Mouse (Mus musculus) bone marrow macrophage, adult 2 months (primary cell): ENCODE measurements around the gene Recql5.

ENCODE experiments used
- CTCF ChIP-seq: IDR thresholded peaks from 2 replicates; pipeline ENCODE4 v1.5.1; 2012; ENCODE audit warnings: low read depth, mild to moderate bottlenecking, low read length, moderate library complexity
- POLR2A ChIP-seq: IDR thresholded peaks from 2 replicates; pipeline ENCODE4 v1.6.1; 2012; ENCODE audit warnings: mild to moderate bottlenecking, low read depth, low read length, borderline replicate concordance

DNA sequence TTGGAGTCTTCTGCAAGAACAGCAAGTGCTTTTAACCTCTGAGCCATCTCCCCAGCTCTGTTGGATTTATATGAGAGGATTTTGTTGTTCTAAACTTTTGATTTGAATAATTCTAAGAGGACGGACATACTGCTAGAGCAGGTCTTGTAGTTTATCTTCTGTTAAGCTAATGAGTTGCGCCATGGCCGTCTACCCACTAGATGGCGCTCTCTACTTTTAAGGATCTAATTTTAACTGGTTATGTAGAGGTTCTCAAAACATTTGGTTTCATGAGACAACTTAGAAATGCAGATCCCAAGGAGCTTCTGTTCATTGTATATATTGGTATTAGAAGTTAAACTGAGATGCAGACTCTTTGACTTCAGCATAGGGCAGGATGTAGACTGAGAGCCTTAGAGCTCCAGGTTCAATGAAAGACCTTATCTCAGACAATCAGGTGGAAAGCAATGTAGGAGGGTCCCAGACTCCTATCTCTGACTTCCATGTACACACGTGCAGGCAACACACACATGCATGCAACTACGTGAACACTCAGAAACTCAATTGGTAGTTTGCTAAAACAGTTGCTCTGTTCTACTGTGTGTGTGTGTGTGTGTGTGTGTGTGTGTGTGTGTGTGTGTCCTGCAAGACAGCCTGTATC lies 6.5 kb upstream of the Recql5 start:
- TF ChIP-seq CTCF: no peak
- TF ChIP-seq POLR2A: no peak
